Mouse (Mus musculus): ENCODE results near the gene Gjb5.

GRCm38 (mm10) chr4:127315753-127316152 lies 42.2 kb downstream of the Gjb5 start:
- no peak for TF ChIP-seq TCF3 (IDR thresholded peaks at IDR 0.05; ENCODE audit: insufficient read length, low read depth)
- no peak for TF ChIP-seq MAX (IDR thresholded peaks at IDR 0.05; ENCODE audit: low read depth)
- no peak for TF ChIP-seq USF1 (IDR thresholded peaks at IDR 0.05; ENCODE audit: low read depth)
- TF ChIP-seq POLR2A (IDR thresholded peaks at IDR 0.05; ENCODE audit: insufficient read length, low read depth), result no peak
- TF ChIP-seq CEBPB (IDR thresholded peaks at IDR 0.05; ENCODE audit: insufficient read depth, poor library complexity, severe bottlenecking), result no peak
- TF ChIP-seq TCF12 (IDR thresholded peaks at IDR 0.05; ENCODE audit: insufficient read depth, poor library complexity, severe bottlenecking), result no peak
- no peak for TF ChIP-seq POLR2AphosphoS2 (IDR thresholded peaks at IDR 0.05; ENCODE audit: insufficient read length, low read depth)
- TF ChIP-seq E2F4 (IDR thresholded peaks at IDR 0.05; ENCODE audit: insufficient read depth), result no peak
- TF ChIP-seq MYOD1 (IDR thresholded peaks at IDR 0.05; ENCODE audit: control insufficient read depth in 1 of 3, insufficient read length in 2 of 3, low read depth in 2 of 3), result no peak
- TF ChIP-seq REST (IDR thresholded peaks at IDR 0.05; ENCODE audit: insufficient read depth, insufficient read length), result no peak

All from myocyte (in vitro differentiated cells).